Mouse (Mus musculus) left cerebral cortex, adult 9 months (tissue): Measurements from ENCODE around the gene Akain1.
A peak's percentile ranks its signal among the peaks of the same experiment; 100 is the strongest.

Experiments
- DNase-seq, 2 experiments: peaks; one replicate each; pipeline ENCODE4 v3.0.0; 2022; ENCODE audit warnings: low spot score in 2 of 2

Gene Akain1

DNA sequence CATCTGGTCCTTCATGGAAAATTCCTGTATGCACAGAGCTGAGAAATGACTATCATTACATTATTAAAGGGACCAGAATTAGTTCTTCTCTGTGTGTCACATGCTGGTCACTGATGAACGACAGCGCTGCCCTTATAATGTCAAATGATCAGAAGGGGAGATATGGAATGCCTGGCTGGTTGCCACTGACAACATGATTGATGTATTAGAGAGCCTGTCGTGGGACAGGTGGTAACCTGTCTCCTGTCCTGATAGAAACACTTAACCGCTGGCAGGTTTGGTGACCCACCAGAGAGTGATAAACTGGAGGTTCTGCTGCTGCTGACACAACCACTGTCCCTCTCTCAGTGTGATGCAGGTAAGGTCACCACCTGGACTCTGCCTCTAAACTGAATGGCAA lies 40.1 kb downstream of the Akain1 start:
- DNase-seq: no peak

DNA sequence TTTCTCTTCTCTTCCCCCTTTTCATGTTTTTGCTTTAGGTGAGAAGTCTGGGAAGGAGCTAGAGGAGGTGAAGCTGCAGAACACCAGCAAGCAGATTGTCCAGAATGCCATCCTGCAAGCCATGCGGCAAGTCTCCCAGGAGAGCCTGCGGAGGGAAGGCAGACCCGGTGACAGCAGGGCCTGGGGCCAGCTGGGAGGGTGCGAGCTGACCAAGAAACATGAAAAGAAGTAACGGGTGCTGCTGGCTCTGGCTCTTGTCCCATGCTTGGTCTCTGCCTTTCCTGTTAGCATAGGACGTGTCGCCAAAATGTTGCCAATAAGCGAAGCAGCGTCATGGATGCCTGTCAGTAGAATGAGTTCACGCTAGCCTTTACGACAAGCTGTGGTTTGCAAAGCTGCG lies 48.0 kb downstream of the Akain1 start:
- no peak for DNase-seq

GRCm38 (mm10) chr17:69487884-69488283 lies 48.8 kb downstream of the Akain1 start:
- no peak for DNase-seq

DNA sequence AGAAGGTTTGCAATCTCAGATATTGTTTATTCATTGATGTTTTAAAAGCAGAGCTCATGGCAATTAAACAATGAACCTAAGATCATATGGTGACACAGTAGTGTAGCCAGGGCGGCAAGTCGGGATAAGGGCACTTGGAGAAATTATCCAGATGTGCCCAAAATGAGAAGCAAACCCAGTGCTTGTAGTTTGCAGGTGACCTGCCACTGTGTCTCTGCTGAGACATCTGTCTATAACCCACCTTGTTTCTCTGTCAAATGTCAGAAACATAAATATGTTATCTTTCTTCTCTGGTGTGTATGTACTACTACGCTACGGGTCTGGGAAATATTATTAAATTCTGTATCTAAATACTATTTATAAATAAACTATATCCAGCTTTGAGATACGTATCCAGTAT lies 49.7 kb downstream of the Akain1 start:
- no peak for DNase-seq

DNA sequence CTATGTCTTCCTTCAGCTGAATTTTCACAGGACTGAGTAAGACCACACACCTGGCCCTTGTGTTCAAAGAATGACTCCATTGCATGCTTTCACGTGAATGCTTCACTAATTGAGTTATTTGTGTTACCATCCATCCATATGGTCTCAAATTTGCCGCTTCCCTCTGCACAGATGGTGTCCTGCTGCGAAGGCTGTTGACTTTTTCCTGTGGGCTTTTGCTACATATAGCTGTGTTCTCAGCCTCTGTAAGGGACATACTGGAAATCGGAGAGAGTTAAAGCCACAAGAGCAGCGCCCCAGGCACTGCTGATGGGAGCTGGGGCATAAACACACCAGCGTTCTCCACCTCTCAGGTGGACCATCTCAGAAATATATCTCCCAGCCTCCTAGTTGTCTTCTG lies 53.2 kb downstream of the Akain1 start:
- peak in 1 of 2 experiments; percentile 56 for DNase-seq

- no peak for DNase-seq
Measured at GRCm38 (mm10) chr17:69495531-69495930, 56.4 kb downstream of the Akain1 start.

GRCm38 (mm10) chr17:69496125-69496524 lies 57.0 kb downstream of the Akain1 start:
- no peak for DNase-seq

- no peak for DNase-seq
Measured at GRCm38 (mm10) chr17:69497315-69497714, 58.2 kb downstream of the Akain1 start.

DNA sequence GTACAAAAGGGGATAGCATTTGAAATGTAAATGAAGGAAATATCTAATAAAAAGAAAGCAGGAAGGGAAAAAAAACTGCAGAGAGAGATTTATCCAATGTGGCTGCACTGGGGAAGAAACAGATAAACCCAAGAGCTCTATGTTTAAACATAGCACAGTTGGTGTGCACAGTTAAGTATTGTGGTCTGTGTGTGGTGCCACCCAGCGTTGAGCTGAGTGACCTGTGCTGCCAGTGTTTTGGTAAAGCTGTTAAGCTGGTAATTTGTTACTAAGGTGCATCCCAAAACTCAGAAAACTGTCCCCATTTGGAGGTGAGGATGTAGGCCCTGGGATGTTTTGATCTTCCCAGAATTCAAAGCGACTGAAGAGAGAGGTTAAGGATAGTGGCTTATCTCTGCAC lies 59.8 kb downstream of the Akain1 start:
- no peak for DNase-seq

GRCm38 (mm10) chr17:69499441-69499840 lies 60.3 kb downstream of the Akain1 start:
- DNase-seq: no peak

DNA sequence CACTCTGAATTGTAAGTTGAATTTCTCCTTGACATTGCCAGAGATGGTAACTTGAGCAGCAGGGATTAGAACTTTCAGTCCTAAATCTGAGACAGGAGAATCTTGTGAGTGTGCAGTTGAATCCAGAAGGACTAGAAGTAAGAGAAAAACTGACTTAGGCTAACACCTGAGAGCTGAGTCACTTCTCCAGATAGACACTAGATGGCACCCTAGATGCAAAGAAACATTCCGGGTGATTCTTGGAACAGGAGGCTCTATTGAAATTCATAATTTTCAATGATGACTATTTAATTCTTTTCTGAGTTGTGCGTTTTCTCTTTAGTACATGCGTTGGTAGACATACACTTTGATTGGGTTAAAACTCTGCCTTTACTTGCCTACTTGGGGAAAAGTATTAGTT lies 66.9 kb downstream of the Akain1 start:
- peak in 1 of 2 experiments; percentile 53 for DNase-seq

GRCm38 (mm10) chr17:69516344-69516907 lies 77.3 kb downstream of the Akain1 start:
- DNase-seq: no peak

GRCm38 (mm10) chr17:69531472-69531871 lies 92.3 kb downstream of the Akain1 start:
- DNase-seq: no peak
